Mouse (Mus musculus): ENCODE measurements around the gene Gabrr3.

GRCm38 (mm10) chr16:59487975-59488548, 80.9 kb downstream of the Gabrr3 start:
- TF ChIP-seq CTCF (IDR thresholded peaks at IDR 0.05): no peak
- TF ChIP-seq EP300 (IDR thresholded peaks at IDR 0.05): no peak

All from lung, postnatal 0 days (tissue).